Mouse (Mus musculus) ovary, adult 18-20 months (tissue): ENCODE measurements around the gene Prdm16.
A peak's percentile ranks its signal among the peaks of the same experiment; 100 is the strongest.

Experiments used
- DNase-seq: peaks from one replicate; pipeline ENCODE4 v3.0.0; 2022; ENCODE audit warnings: low spot score, mixed read lengths

Gene Prdm16

GRCm38 (mm10) chr4:154556418-154556817, 80.3 kb downstream of the Prdm16 start:
- DNase-seq = no peak

GRCm38 (mm10) chr4:154549961-154550393, 86.7 kb downstream of the Prdm16 start:
- DNase-seq = no peak

- DNase-seq = no peak
Measured at GRCm38 (mm10) chr4:154549497-154549896, 87.2 kb downstream of the Prdm16 start.

- DNase-seq = no peak
Measured at GRCm38 (mm10) chr4:154547176-154547855, 89.4 kb downstream of the Prdm16 start.

- no peak for DNase-seq
Measured at GRCm38 (mm10) chr4:154545296-154545695, 91.4 kb downstream of the Prdm16 start.

GRCm38 (mm10) chr4:154543921-154544320, 92.8 kb downstream of the Prdm16 start:
- DNase-seq = no peak

GRCm38 (mm10) chr4:154543128-154543527, 93.5 kb downstream of the Prdm16 start:
- DNase-seq = no peak

GRCm38 (mm10) chr4:154542568-154542967, 94.1 kb downstream of the Prdm16 start:
- DNase-seq = no peak

- no peak for DNase-seq
Measured at GRCm38 (mm10) chr4:154541632-154542276, 94.9 kb downstream of the Prdm16 start.

- no peak for DNase-seq
Measured at GRCm38 (mm10) chr4:154540671-154541070, 96.0 kb downstream of the Prdm16 start.

GRCm38 (mm10) chr4:154539703-154540102, 97.0 kb downstream of the Prdm16 start:
- no peak for DNase-seq

- no peak for DNase-seq
Measured at GRCm38 (mm10) chr4:154538727-154539126, 97.9 kb downstream of the Prdm16 start.

GRCm38 (mm10) chr4:154536110-154536509, 100.6 kb downstream of the Prdm16 start:
- no peak for DNase-seq

GRCm38 (mm10) chr4:154531368-154531767, 105.3 kb downstream of the Prdm16 start:
- no peak for DNase-seq

GRCm38 (mm10) chr4:154530336-154530735, 106.3 kb downstream of the Prdm16 start:
- DNase-seq = no peak

GRCm38 (mm10) chr4:154527506-154527905, 109.2 kb downstream of the Prdm16 start:
- DNase-seq = peak; percentile 12

- no peak for DNase-seq
Measured at GRCm38 (mm10) chr4:154526351-154526786, 110.3 kb downstream of the Prdm16 start.

- DNase-seq = no peak
Measured at GRCm38 (mm10) chr4:154523898-154524297, 112.8 kb downstream of the Prdm16 start.

- no peak for DNase-seq
Measured at GRCm38 (mm10) chr4:154521881-154522676, 114.6 kb downstream of the Prdm16 start.

- no peak for DNase-seq
Measured at GRCm38 (mm10) chr4:154519470-154520037, 117.1 kb downstream of the Prdm16 start.

- DNase-seq = no peak
Measured at GRCm38 (mm10) chr4:154517991-154518390, 118.7 kb downstream of the Prdm16 start.

GRCm38 (mm10) chr4:154516470-154516869, 120.2 kb downstream of the Prdm16 start:
- no peak for DNase-seq
